Mouse (Mus musculus) limb, embryonic 12.5 days (tissue): ENCODE measurements around the gene Ano5. TPM values are rescaled to one million over a fixed set of nuclear protein-coding genes. Genes with fewer than 3 reads are reported as not detected.

Source experiments
- ATAC-seq: fragments of 200-750 bp; cut with Nextera tagmentation; 2 replicates; pipeline ENCODE4 v1.8.0; 2017; ENCODE audit warnings: low read depth, moderate TSS enrichment; ENCODE audit not compliant: insufficient number of reproducible peaks, insufficient read depth, low FRiP score, low TSS enrichment
- H3K27ac ChIP-seq: fragments of 300-500 bp; sonication (generic); 2 replicates; pipeline ENCODE4 v1.5.1; 2016; ENCODE audit warnings: mild to moderate bottlenecking, moderate library complexity
- H3K27me3 ChIP-seq: fragments of 300-500 bp; sonication (generic); 2 replicates; pipeline ENCODE4 v1.6.1; 2016; ENCODE audit warnings: mild to moderate bottlenecking, moderate library complexity
- H3K36me3 ChIP-seq: fragments of 300-500 bp; sonication (generic); 2 replicates; pipeline ENCODE4 v1.6.1; 2016; ENCODE audit warnings: mild to moderate bottlenecking, moderate library complexity
- H3K4me1 ChIP-seq: fragments of 300-500 bp; sonication (generic); replicated peaks from 2 replicates; pipeline ENCODE4 v1.6.1; 2016
- H3K4me2 ChIP-seq: fragments of 300-500 bp; sonication (generic); 2 replicates; pipeline ENCODE4 v1.6.1; 2016; ENCODE audit warnings: mild to moderate bottlenecking, moderate library complexity
- H3K4me3 ChIP-seq: fragments of 300-500 bp; sonication (generic); replicated peaks from 2 replicates; pipeline ENCODE4 v1.5.1; 2016; ENCODE audit warnings: mild to moderate bottlenecking
- H3K9ac ChIP-seq: fragments of 300-500 bp; sonication (generic); replicated peaks from 2 replicates; pipeline ENCODE4 v1.6.1; 2016; ENCODE audit warnings: mild to moderate bottlenecking, moderate library complexity
- H3K9me3 ChIP-seq: fragments of 300-500 bp; sonication (generic); 2 replicates; pipeline ENCODE4 v1.6.1; 2016; ENCODE audit warnings: mild to moderate bottlenecking, moderate library complexity
- WGBS: fragments of 180-500 bp; shearing (Covaris S2); methylation state at CpG from one replicate; pipeline ENCODE4 v1.1.7; 2016; 5-methylcytosine and 5-hydroxymethylcytosine counted together
- polyA plus RNA-seq: library from polyadenylated mRNA; unstranded; fragments of >200 nt; fragmentation: Nextera tagmentation; extraction: Ambion mirVana; gene quantifications from 2 replicates; pipeline ENCODE4 v1.2.1, GENCODE M21; 2016

The Ano5 gene
- polyA plus RNA-seq = 0.09 and 0.14 TPM in 2 replicates

DNA sequence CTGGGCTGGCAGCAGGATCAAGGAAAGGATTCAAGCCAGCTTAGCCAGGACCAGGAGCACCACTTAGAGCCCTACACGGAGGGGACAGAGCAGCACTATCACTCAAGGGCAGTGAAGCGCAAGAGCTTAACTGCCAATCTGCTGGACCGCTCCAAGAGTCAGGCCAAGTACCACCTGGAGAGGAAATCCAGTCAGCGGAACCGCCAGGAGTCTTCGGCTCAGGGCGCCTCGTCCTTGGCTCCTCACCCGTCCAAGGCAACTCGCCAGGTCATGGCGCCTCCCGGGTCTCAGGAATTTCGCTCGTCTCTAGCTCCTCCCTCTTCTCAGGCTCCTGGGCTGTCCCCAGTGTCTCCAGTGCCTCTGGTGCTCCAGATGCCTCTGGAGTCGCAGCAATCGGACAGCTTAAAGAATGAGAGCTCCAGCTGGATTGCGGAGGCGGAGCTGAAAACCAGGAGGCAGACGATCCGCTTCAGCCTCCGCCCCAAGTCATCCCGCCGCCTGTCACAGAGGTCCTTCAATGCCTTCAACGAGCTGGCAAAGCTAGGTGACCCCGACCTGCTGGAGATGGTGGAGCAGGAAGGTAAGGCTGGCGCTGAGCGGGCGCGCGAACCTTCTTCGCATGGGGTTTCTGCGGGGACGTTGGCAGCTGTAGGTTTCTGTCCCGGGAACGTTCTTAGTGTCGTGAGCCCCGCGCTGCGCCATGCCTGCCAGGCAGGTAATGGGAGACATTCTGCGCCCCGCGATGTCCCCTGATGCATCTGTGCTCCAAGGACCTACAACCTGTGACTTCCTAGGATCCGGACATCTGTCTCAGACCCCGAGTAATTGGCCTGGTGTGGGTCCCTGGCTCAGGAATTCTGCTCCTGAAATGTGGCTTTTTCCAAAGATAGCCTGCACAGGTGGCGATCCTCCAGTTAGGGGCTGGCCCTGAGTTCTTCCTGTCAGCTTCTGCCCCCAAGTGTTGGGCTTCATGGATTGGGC is at the start of gene Ano5:
Gene Ano5 (plus strand): TSS at position 359 of the 981 bp plus-strand sequence.
- 0 out of 2 replicates have a peak, but pooled peaks cover 5% of the 10 kb centered on the region for H3K4me1 ChIP-seq
- peak within 1 kb of the TSS; percentile 87 for H3K4me2 ChIP-seq
- no peaks in the 10 kb centered on the region for H3K36me3 ChIP-seq
- H3K27ac ChIP-seq = no peak within 1 kb of the TSS
- peak within 1 kb of the TSS; percentile 46 for H3K4me3 ChIP-seq
- ATAC-seq = peak; percentile 37
- H3K9ac ChIP-seq = peak within 1 kb of the TSS; percentile 50
- WGBS = 4% methylated on average over 45 of the region's 45 CpGs
- peaks cover 30% of the 10 kb centered on the region for H3K27me3 ChIP-seq
- no peaks in the 10 kb centered on the region for H3K9me3 ChIP-seq

- Histone ChIP-seq H3K27ac (no peak overlapping the region), H3K9me3 (no peaks in the 10 kb centered on the region), H3K4me2 (no peak overlapping the region), H3K36me3 (no peaks in the 10 kb centered on the region), H3K4me1 (no peaks in the 10 kb centered on the region), H3K4me3 (no peak overlapping the region), H3K9ac (no peak overlapping the region), H3K27me3 (no peaks in the 10 kb centered on the region)
- 39% methylated on average over 2 of the region's 2 CpGs for WGBS
- no peak for ATAC-seq
These were observed 11.4 kb upstream of the Ano5 start for GRCm38 (mm10) chr7:51499396-51499795.

GRCm38 (mm10) chr7:51503940-51504339 is 6.9 kb upstream of the Ano5 start:
- Histone ChIP-seq H3K4me2 (no peak overlapping the region), H3K27ac (no peak overlapping the region), H3K36me3 (no peaks in the 10 kb centered on the region), H3K9ac (no peak overlapping the region), H3K27me3 (no peaks in the 10 kb centered on the region), H3K9me3 (no peaks in the 10 kb centered on the region), H3K4me3 (no peak overlapping the region), H3K4me1 (no peaks in the 10 kb centered on the region)
- 30% methylated on average over 2 of the region's 2 CpGs for WGBS
- no peak for ATAC-seq

GRCm38 (mm10) chr7:51510147-51510546 is 682 bp upstream of the Ano5 start:
- no peaks in the 10 kb centered on the region for H3K9me3 ChIP-seq
- peaks cover 30% of the 10 kb centered on the region for H3K27me3 ChIP-seq
- H3K4me2 ChIP-seq = no peak overlapping the region
- 0 out of 2 replicates have a peak, but pooled peaks cover 5% of the 10 kb centered on the region for H3K4me1 ChIP-seq
- no peak overlapping the region for H3K27ac ChIP-seq
- no peak overlapping the region for H3K4me3 ChIP-seq
- H3K36me3 ChIP-seq = no peaks in the 10 kb centered on the region
- WGBS = 68% methylated on average over 7 of the region's 7 CpGs
- no peak for ATAC-seq
- H3K9ac ChIP-seq = no peak overlapping the region

DNA sequence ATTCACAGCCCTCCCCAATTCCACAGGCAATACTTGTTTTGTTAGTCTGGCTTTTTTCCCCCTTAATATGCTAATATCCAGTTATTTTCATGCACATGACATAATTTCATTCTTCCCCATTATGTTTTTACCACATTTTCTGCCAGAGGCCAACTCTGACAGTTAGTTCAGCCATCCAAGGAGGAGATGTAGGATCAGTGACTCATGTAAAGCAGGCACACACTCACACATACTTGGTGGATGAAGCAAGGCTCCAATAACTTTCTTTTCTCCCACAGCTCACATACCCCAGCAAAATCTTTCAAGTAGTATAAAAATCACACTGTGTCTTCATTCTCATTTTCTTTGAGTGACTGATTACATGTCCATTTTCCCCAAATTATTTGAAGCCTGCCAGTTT is 28.5 kb downstream of the Ano5 start:
- Histone ChIP-seq H3K9ac (no peak overlapping the region), H3K4me1 (no peaks in the 10 kb centered on the region), H3K36me3 (no peaks in the 10 kb centered on the region), H3K9me3 (no peaks in the 10 kb centered on the region), H3K27me3 (no peaks in the 10 kb centered on the region), H3K4me2 (no peak overlapping the region), H3K27ac (no peak overlapping the region), H3K4me3 (no peak overlapping the region)
- no peak for ATAC-seq

- Histone ChIP-seq H3K4me3 (no peak overlapping the region), H3K9me3 (no peaks in the 10 kb centered on the region), H3K9ac (no peak overlapping the region), H3K27me3 (no peaks in the 10 kb centered on the region), H3K4me1 (no peaks in the 10 kb centered on the region), H3K27ac (no peak overlapping the region), H3K36me3 (no peaks in the 10 kb centered on the region), H3K4me2 (no peak overlapping the region)
- WGBS = 60% methylated on average over 6 of the region's 6 CpGs
- ATAC-seq = no peak
These were observed 29.9 kb downstream of the Ano5 start for GRCm38 (mm10) chr7:51540736-51541135.

DNA sequence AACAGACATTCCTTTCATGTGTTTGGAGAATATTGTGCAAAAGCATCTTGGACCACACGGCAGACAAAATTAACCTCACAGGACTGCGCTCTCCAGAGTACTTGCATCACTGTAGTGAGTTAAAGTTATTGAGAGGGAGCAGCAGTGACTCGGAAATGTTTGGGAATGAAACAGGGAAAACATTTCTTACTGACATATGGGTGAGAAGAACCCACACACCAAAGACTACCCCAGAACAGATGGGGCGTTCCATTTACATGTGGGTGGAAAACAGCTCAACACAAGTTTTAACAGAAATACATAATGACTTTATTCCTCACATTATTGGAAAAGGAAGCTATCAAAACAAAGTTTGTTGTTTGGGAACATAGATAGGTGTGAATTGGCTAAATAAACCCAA is 89.2 kb downstream of the Ano5 start:
- no peak overlapping the region for H3K4me2 ChIP-seq
- H3K9ac ChIP-seq = no peak overlapping the region
- no peaks in the 10 kb centered on the region for H3K9me3 ChIP-seq
- H3K4me3 ChIP-seq = no peak overlapping the region
- no peak for ATAC-seq
- no peaks in the 10 kb centered on the region for H3K27me3 ChIP-seq
- 77% methylated on average over 4 of the region's 4 CpGs for WGBS
- H3K36me3 ChIP-seq = no peaks in the 10 kb centered on the region
- H3K27ac ChIP-seq = no peak overlapping the region
- no peaks in the 10 kb centered on the region for H3K4me1 ChIP-seq

- ATAC-seq = no peak
- WGBS = 85% methylated on average over 12 of the region's 12 CpGs
- no peak overlapping the region for H3K9ac ChIP-seq
- H3K4me3 ChIP-seq = no peak overlapping the region
- H3K4me1 ChIP-seq = no peaks in the 10 kb centered on the region
- H3K9me3 ChIP-seq = no peaks in the 10 kb centered on the region
- no peak overlapping the region for H3K27ac ChIP-seq
- H3K27me3 ChIP-seq = no peaks in the 10 kb centered on the region
- no peaks in the 10 kb centered on the region for H3K36me3 ChIP-seq
- H3K4me2 ChIP-seq = no peak overlapping the region
These were observed 92.9 kb downstream of the Ano5 start for GRCm38 (mm10) chr7:51603741-51604140.

DNA sequence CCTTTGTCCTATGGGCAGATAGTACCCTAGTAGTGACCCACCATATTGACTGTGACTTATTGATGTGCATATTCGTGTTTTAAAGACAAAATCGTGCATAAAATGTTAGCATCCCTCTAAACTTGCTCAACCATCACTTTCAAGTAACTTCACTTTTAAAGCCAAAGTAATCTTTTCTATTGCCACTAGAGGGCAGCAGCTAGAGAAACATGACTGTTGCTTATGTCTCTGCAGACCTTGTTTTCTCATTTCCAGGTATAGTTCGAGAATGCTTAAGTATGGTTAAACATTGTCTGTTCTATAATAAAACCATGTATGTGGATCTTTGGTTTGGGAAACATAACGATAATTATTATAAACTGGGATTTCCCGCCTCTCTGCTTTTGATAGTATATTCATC is 103.6 kb downstream of the Ano5 start:
- H3K4me3 ChIP-seq = no peak overlapping the region
- H3K36me3 ChIP-seq = no peaks in the 10 kb centered on the region
- no peaks in the 10 kb centered on the region for H3K4me1 ChIP-seq
- no peak for ATAC-seq
- no peaks in the 10 kb centered on the region for H3K9me3 ChIP-seq
- H3K9ac ChIP-seq = no peak overlapping the region
- H3K27ac ChIP-seq = no peak overlapping the region
- H3K4me2 ChIP-seq = no peak overlapping the region
- WGBS = 40% methylated on average over 5 of the region's 5 CpGs
- H3K27me3 ChIP-seq = no peaks in the 10 kb centered on the region; the same call in 1 of the 2 replicates

GRCm38 (mm10) chr7:51617941-51618340 is 107.1 kb downstream of the Ano5 start:
- 0 out of 2 replicates have a peak, but pooled peaks cover 2% of the 10 kb centered on the region for H3K4me1 ChIP-seq
- H3K4me3 ChIP-seq = no peak overlapping the region
- no peaks in the 10 kb centered on the region for H3K36me3 ChIP-seq
- H3K4me2 ChIP-seq = no peak overlapping the region
- H3K9me3 ChIP-seq = no peaks in the 10 kb centered on the region
- ATAC-seq = no peak
- no peak overlapping the region for H3K9ac ChIP-seq
- H3K27me3 ChIP-seq = peaks cover 22% of the 10 kb centered on the region
- no peak overlapping the region for H3K27ac ChIP-seq

DNA sequence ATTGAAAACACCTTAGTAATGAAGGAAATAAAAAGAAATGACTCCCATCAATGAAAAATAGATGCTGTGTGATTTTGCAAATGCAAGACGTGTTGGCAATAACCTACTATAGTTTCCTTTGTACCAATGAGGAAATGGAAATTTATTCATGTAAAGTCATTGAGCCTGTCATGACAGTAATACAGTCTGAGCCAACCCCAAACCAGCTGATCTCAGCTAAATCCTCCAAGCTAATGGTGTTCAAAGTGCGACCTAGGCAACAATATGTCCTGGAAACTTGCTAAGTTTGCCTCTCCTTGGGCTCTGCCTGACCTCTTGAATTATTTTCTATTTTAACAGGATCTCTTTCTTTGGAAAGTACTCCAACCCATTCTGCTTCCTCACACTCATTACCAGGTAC is 107.6 kb downstream of the Ano5 start:
- Histone ChIP-seq H3K4me2 (no peak overlapping the region), H3K9me3 (no peaks in the 10 kb centered on the region), H3K4me3 (no peak overlapping the region), H3K36me3 (no peaks in the 10 kb centered on the region), H3K4me1 (0 out of 2 replicates have a peak, but pooled peaks cover 2% of the 10 kb centered on the region), H3K27ac (no peak overlapping the region), H3K9ac (no peak overlapping the region), H3K27me3 (peaks cover 23% of the 10 kb centered on the region)
- ATAC-seq = no peak
- 39% methylated on average over 2 of the region's 2 CpGs for WGBS
